Mouse (Mus musculus): ENCODE measurements around the gene Gas7.
A peak's percentile ranks its signal among the peaks of the same experiment; 100 is the strongest.

Gene Gas7

GRCm38 (mm10) chr11:67454874-67455526, at the start of gene Gas7:
Gene Gas7, plus strand, starts transcription at chr11:67455437.
- peak; percentile 76 for DNase-seq (ENCODE audit: low spot score)

- DNase-seq (ENCODE audit: low spot score), result no peak
Observed at GRCm38 (mm10) chr11:67414346-67414940, 40.8 kb upstream of the Gas7 start.

- DNase-seq (ENCODE audit: low spot score), result no peak
Observed at GRCm38 (mm10) chr11:67423575-67423974, 31.7 kb upstream of the Gas7 start.

GRCm38 (mm10) chr11:67428196-67428595, 27.0 kb upstream of the Gas7 start:
- peak; percentile 69 for DNase-seq (ENCODE audit: low spot score)

GRCm38 (mm10) chr11:67429836-67430235, 25.4 kb upstream of the Gas7 start:
- no peak for DNase-seq (ENCODE audit: low spot score)

- DNase-seq (ENCODE audit: low spot score), result no peak
Observed at GRCm38 (mm10) chr11:67431116-67431645, 24.1 kb upstream of the Gas7 start.

GRCm38 (mm10) chr11:67431864-67432263, 23.4 kb upstream of the Gas7 start:
- DNase-seq (ENCODE audit: low spot score), result peak; percentile 36

GRCm38 (mm10) chr11:67433763-67434162, 21.5 kb upstream of the Gas7 start:
- DNase-seq (ENCODE audit: low spot score), result no peak

GRCm38 (mm10) chr11:67438746-67439145, 16.5 kb upstream of the Gas7 start:
- DNase-seq (ENCODE audit: low spot score), result no peak

GRCm38 (mm10) chr11:67445058-67445825, 10.0 kb upstream of the Gas7 start:
- DNase-seq (ENCODE audit: low spot score), result no peak

GRCm38 (mm10) chr11:67451525-67451924, 3.7 kb upstream of the Gas7 start:
- DNase-seq (ENCODE audit: low spot score), result no peak

GRCm38 (mm10) chr11:67455527-67455981, 317 bp downstream of the Gas7 start:
- DNase-seq (ENCODE audit: low spot score), result peak; percentile 45

GRCm38 (mm10) chr11:67456029-67456428, 792 bp downstream of the Gas7 start:
- DNase-seq (ENCODE audit: low spot score), result no peak

- DNase-seq (ENCODE audit: low spot score), result peak; percentile 51
Observed at GRCm38 (mm10) chr11:67458171-67458570, 2.9 kb downstream of the Gas7 start.

- DNase-seq (ENCODE audit: low spot score), result no peak
Observed at GRCm38 (mm10) chr11:67467132-67467531, 11.9 kb downstream of the Gas7 start.

- no peak for DNase-seq (ENCODE audit: low spot score)
Observed at GRCm38 (mm10) chr11:67468846-67469245, 13.6 kb downstream of the Gas7 start.

GRCm38 (mm10) chr11:67474590-67474989, 19.4 kb downstream of the Gas7 start:
- no peak for DNase-seq (ENCODE audit: low spot score)

- DNase-seq (ENCODE audit: low spot score), result no peak
Observed at GRCm38 (mm10) chr11:67479534-67479933, 24.3 kb downstream of the Gas7 start.

GRCm38 (mm10) chr11:67480204-67480956, 25.1 kb downstream of the Gas7 start:
- DNase-seq (ENCODE audit: low spot score), result no peak

GRCm38 (mm10) chr11:67481691-67482090, 26.5 kb downstream of the Gas7 start:
- DNase-seq (ENCODE audit: low spot score), result no peak

GRCm38 (mm10) chr11:67482217-67482760, 27.1 kb downstream of the Gas7 start:
- DNase-seq (ENCODE audit: low spot score), result no peak

- no peak for DNase-seq (ENCODE audit: low spot score)
Observed at GRCm38 (mm10) chr11:67488156-67488555, 32.9 kb downstream of the Gas7 start.
